Mouse (Mus musculus) left cerebral cortex, adult 8-10 months (tissue): ENCODE measurements at regions not wholly inside any gene's neighbourhood (a gene's known extent, or its start where the extent isn't known, plus 50 kb on each side); places are given as distances from the start of the nearest gene placed in this dataset.
A peak's percentile ranks its signal among the peaks of the same experiment; 100 is the strongest.

Experiments used
- DNase-seq, 2 experiments: peaks; one replicate each; pipeline ENCODE4 v3.0.0; 2022; ENCODE audit warnings: low spot score in 2 of 2

- DNase-seq: no peak
Measured at GRCm38 (mm10) chr2:74930702-74931101, 105.1 kb downstream of the Mtx2 start.

DNA sequence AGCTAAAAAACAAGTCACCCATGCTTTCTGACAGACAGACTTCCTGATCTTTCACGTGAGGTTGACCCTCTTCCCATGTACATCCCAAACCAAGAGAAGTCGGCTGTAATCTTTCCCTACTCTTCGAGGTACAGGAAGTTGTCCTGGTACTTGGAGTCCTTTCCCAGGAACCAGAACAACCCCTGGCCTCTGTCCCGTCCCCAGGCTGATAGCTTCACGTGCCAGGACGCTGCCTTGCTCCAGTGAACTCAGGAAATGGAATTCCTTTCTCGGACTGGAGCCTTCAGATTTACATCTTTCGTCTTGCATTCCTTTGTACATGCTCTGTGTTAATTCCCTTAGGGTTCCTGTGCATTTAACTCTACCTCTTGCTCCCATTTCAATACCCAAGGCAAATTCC, 107.6 kb downstream of the Mtx2 start:
- DNase-seq: no peak

DNA sequence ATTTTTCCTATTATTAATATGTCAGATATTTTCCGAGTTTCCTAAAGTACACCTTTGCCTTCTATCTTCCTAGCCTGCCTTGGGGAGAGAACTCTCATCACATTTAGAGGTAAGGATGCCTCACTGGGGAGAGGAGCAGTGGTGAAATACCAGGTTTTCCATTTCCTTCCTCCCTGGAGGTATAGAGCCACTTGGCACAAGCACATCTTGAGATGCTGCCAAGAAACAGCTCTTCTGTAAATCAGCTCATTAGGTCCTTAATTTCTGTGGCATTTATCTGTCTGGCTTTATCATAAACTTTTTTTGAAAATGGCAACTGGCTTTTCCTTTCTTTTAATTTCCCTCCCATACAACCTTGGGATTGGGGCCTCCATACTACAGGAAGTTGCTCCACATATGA, 108.2 kb downstream of the Mtx2 start:
- DNase-seq: no peak

DNA sequence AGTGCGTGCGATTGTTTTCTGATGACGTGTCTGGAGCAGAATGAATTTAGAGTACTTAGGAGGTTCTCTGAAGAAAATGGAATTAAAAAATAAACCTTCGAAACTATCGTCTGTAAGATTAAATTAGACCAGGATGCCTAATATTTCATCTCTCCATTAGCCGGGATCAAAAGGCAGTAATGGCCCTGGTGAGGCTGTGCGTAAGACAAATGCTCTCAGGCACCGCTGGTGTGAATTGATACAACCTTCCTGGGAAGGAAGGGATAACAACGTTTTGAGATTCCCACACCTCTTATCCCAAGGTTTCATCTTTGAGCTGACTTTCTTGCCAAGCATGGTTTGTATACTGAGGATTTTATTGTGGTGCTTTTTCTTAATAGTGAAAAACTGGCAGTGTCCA, 113.1 kb downstream of the Mtx2 start:
- no peak for DNase-seq

GRCm38 (mm10) chr2:74941966-74942365, 116.4 kb downstream of the Mtx2 start:
- DNase-seq: no peak

GRCm38 (mm10) chr2:74942611-74943198, 117.1 kb downstream of the Mtx2 start:
- no peak for DNase-seq

GRCm38 (mm10) chr2:74945185-74945749, 119.7 kb downstream of the Mtx2 start:
- no peak for DNase-seq

GRCm38 (mm10) chr2:74951401-74952260, 126.0 kb downstream of the Mtx2 start:
- DNase-seq: no peak

GRCm38 (mm10) chr2:74954101-74954500, 128.5 kb downstream of the Mtx2 start:
- no peak for DNase-seq

- no peak for DNase-seq
Measured at GRCm38 (mm10) chr2:74955281-74956128, 129.9 kb downstream of the Mtx2 start.

DNA sequence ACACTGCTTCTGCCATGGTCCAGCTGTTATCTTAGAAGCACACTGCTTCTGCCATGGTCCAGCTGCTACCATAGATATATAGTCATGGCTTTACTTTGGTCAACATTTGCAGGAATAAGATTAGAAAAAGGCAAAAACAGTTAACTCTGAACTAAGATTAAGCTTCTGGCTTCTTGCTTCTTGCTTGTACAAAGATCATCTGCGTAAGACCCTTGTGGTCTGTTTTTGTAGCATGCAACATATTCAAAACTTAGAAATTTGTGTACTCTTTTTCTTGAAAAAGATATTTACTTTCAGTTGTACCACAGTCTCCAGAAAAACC, 130.5 kb downstream of the Mtx2 start:
- DNase-seq: no peak

GRCm38 (mm10) chr2:74956556-74956955, 131.0 kb downstream of the Mtx2 start:
- no peak for DNase-seq

DNA sequence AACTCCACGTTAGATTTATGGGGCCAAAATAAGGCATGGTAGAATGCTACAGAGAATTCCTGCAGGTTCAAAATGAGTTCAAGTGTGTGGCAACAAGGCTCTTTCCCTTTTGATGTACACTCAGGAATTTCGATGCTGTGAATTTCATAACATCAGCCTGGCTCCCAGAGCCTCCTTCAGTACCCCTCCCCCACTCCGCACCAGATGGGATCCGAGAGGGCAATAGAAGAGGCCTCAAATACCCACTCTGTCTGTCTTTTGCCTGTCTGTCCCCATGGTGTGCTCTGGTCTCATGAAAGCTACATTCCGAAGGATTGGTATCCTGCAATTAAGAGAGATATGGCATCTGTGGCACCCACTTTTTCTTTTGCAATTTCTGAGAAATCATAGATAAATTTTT, 134.3 kb downstream of the Mtx2 start:
- no peak for DNase-seq

DNA sequence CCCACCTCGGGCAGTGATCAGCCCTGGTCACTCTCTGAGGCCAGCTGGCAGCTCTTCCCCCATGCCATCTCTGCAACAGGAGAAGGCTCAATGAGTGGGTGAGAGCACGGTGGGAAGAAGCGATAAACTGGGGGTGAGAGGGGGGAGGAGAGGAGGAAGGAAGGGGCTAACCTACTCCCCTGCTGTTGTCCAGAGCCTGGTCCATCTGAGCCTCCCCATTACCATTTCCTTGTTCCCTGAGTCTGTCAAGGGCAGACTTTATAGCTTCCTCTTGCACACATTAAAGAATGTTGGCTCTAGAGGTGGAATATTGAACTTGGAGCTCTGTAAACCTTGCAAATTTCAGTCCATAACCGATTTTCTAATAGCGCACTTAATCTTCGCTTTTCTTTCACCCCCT, 136.8 kb downstream of the Mtx2 start:
- no peak for DNase-seq

- DNase-seq: peak; percentile 36 to 69
Measured at GRCm38 (mm10) chr2:74964360-74964759, 138.8 kb downstream of the Mtx2 start.

DNA sequence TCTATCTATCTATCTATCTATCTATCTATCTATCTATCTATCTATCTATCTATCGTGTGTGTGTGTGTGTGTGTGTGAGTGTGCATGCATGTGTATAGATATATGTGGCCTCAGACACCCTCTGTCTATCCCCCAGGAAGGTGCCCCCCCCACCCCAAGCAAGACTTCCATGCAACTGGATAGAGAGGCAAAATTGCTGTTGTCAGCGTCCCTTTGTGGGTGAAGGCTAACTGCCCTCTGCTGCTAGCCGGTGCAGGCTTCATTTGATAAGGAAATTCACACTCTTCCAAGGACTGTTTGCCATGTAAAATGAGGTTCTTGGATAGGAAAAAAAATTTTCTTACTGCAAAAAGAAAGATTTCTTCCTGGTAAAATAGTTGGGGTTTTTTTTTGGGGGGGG, 139.4 kb downstream of the Mtx2 start:
- DNase-seq: no peak

DNA sequence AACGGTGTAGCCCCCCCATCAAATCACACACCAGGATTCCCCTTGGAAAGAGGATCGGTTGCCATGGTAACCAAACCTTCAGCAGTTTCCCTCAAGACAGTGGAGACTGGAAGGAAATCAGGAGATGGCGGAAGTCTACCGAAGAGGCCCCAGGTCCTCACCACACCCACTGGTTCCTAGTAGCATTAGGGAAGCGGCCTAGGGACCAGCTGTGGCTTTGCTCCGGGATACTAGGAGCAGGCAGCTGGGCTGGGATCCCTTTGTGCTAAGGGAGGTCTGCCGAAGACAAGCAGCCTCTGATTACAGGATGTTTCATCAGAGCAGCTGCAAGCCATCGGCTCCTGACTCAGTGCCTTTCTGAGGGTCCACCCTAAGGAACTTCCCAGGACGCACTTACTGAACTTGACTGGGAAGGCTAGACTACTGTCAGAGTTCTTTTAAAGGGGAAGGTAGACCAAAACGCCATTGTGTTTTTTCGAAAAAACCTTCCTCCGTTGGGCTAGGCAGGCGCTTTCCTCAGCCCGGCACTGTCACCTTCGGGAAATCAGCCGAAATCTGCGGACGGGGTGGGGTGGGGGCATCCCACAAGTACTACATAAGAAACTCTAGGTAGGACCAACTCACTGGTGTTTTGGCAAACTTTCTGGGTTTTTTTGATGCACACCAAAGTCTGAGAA, 139.9 kb downstream of the Mtx2 start:
- peak in 1 of 2 experiments; percentile 9 for DNase-seq

- DNase-seq: no peak
Measured at GRCm38 (mm10) chr2:74970611-74971265, 145.1 kb downstream of the Mtx2 start.

- no peak for DNase-seq
Measured at GRCm38 (mm10) chr2:74973386-74973785, 147.8 kb downstream of the Mtx2 start.

GRCm38 (mm10) chr2:74974595-74975325, 149.2 kb downstream of the Mtx2 start:
- DNase-seq: no peak
